Mouse (Mus musculus) liver (tissue): ENCODE measurements at regions not wholly inside any gene's neighbourhood (a gene's known extent, or its start where the extent isn't known, plus 50 kb on each side); places are given as distances from the start of the nearest gene placed in this dataset.

Experiments
- DNase-seq: peaks from one replicate; pipeline ENCODE4 v3.0.0-alpha.2; 2020; ENCODE audit warnings: mixed read lengths

DNA sequence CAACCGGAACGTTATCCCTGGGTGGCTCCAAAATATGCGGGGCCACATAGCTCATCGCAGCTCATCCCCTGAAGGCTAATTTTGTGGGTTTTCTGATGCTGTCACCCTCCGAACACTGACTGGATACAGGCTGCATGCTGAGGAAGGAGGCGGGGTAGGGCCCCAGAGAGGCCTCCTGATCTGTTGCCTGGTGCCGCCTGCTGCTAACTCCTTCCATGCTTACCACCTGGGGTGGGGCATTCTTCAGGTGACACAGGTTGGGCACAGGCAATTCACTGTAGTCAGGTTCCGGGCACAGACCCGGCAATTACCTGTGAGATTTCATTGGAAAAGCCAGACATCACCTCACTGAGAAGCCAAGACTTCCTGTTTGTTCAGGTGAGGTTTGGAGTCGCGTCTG is 213.4 kb upstream of the Kazn start:
- DNase-seq: no peak

GRCm38 (mm10) chr4:142450884-142451283 is 211.7 kb upstream of the Kazn start:
- no peak for DNase-seq

GRCm38 (mm10) chr4:142449713-142450112 is 210.5 kb upstream of the Kazn start:
- no peak for DNase-seq

- no peak for DNase-seq
Observed at GRCm38 (mm10) chr4:142449198-142449702, 210.0 kb upstream of the Kazn start.

DNA sequence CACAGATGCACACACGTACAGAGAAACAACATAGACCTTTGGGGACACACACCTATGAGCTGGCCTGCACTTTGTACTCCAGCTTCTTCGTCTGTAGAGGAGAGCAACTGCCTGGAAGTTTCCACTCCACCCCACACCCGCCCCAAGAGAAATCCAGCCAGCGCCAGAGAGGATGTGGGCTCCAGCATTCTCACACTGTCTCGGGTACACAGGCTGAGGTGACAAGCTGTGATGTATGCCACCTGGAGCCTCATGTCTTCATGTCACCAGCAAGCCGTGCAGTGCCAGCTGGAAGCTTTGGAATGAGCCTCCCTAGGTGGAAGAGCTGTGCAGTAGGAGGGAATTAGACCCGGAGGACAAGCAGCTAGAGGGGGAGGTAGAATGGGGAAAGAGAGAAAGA is 208.3 kb upstream of the Kazn start:
- DNase-seq: no peak

DNA sequence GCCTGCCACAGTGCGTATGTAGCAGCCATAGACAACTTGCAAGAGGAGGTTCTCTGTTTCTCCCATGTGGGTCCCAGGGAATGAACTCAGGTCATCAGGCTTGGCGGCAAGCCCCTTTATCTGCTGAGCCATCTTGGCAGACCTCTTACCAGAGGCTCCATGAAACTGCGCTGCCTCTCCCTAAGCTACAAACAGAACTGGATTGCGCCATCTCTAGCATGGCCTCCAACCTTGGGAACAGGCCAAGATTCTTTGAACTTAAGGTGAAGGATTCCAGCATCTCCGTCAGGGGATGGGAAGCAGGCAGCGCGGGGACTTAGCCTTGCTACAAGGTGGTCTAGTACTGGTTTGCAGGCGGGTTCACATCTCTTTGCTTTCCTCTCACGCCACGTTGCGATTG is 201.8 kb upstream of the Kazn start:
- DNase-seq: no peak

GRCm38 (mm10) chr4:142439450-142440183 is 200.4 kb upstream of the Kazn start:
- no peak for DNase-seq

DNA sequence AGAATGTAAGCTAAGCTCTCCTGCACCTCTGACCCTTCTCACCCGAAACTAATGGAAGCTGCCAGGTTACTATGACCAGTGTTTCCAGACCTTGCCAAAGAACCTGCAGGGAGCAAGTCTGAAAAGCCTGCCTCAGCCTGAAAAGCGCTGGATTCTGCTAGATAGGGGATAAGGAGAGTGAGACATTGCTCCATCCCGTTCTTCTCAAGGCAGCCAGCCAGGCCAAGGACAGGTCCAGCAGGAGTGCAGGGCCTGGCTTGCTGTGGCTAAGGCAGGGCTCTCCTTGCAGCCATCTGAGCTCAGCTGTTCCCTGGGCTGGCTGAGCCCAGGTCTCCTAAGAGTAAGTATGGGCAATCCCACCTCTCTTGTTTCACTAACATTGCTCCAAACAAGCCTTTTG is 185.4 kb upstream of the Kazn start:
- DNase-seq: no peak

DNA sequence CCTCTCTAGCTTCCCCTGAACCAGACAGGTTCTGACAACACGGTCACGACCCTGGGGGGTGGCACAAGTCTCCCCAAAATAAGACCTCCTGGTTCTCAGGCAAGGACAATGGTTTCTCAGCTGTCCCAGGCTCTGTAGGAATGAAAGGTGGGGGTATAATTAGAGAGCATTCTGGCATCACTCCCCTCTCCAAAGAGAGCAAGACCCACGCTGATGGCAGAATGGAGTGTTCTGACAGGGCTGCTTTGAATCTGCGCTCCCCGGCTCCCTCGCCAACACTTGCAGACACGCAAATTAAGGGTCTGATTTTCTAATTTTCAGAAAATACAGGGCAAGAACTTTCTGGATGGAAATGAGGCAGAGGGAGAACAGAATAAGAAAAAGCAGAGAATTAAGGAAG is 181.2 kb upstream of the Kazn start:
- DNase-seq: no peak

DNA sequence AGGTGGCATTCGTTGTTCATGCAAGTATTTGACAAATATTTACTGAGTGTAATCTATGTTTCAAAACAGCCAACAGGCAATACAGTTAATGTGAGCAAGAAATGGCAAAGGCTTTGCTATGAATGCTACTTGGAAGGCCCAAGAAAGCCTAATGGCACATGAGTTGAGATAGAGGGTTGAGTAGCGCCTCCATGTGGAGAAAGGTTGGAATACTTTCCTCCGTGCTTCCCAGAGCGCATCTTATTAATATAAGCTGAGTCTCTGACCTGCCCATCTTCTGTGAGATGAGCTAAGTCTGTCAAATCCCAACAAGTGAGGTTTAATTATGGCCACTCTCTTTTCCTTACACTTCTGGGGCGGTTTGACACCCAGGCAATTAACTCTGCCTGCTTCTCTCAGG is 175.7 kb upstream of the Kazn start:
- no peak for DNase-seq

DNA sequence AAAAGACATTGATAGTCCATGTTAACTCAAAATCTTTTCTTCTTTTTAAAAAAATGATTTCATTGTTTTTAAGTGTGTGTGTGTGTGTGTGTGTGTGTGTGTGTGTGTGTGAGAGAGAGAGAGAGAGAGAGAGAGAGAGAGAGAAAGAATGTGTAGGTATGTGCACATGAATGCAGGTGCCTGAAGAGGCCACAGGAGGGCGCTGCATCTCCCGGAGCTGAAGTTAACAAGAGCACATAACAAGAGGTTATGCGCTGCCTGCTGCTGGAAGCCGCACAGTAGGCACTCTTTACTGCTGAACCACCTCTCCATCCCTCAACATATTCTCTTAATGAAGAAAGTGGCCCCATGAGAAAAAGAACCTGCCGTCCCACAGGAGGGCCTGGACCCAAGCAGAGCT is 172.6 kb upstream of the Kazn start:
- DNase-seq: no peak

DNA sequence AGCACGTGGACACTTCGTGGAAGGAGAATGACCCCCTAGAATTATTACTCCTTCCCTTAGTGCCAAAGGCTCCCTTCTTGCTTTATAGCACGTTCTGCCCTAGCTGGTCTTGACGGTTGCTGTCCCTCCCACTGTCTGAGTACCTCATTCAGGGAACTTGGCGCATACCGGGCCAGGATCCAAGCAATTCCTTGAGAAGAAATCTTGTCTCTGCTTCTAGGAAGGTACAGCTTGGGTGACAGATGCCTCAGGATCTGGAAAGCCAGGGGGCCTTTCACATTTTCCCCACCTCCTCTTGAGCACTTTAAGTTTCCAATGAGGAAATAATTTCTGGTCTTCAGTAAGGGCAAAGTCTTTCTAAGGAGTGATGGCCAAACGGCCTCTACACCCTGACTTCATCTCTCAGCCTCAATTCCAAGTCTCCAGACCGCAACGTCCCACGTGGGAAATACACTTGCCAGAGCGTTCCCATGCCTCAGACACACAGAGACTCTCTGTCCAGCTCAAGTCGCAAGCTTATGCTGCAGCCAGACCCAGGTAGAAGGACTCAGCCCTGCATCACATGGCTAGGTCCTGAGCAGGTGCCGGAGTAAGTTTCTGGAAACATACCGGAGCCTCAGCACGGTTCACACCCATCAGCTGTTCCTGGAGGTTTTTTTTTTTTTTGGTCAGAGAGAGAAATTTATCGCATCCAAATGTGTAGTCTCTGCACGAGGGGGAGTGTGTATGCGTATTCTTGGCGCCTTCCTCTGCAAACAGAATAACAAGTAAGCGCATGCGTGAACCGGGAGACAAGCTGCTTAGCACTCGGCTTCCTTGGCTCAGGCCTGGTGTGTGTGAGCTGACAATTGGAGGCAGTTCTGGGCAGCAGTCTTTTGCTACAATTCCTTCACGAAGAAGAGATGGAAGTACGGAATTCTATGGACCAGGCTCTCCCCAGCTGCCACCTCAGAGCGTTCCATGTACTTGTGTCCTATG is 171.7 kb upstream of the Kazn start:
- DNase-seq: no peak

- DNase-seq: no peak
Observed at GRCm38 (mm10) chr4:142397858-142398257, 158.7 kb upstream of the Kazn start.

GRCm38 (mm10) chr4:142392924-142393323 is 153.7 kb upstream of the Kazn start:
- peak; percentile 16 for DNase-seq

DNA sequence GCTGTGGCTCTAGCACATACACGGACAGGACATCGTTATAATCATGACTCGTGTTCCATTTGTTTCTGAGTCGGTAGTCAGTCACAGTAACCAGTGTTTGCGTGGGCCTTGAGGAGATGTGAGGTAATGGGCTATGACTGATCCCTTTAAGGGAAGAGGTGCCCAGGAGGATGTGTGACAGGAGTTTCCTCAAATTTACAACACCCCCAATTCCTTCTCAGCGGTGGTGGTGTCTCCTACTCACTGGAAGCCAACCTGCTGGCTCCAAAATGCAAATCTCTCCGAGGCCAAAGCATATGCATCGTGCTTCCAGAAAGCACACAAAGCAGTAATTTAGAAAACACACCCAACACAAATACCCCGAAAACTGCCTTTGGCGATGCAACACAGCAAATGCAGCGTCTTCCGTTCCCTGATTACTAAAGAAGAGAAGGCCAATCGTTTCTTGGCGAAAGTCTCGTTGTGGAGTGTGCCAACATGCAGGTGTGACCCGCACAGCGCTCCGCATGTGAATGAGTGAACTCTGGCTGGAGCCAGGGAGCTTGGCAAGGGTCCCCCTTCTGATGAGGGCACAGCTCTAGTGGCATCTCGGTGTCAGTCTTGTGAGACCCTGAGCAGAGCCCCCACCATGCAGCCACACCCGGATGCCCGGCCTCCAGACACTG is 151.5 kb upstream of the Kazn start:
- no peak for DNase-seq

DNA sequence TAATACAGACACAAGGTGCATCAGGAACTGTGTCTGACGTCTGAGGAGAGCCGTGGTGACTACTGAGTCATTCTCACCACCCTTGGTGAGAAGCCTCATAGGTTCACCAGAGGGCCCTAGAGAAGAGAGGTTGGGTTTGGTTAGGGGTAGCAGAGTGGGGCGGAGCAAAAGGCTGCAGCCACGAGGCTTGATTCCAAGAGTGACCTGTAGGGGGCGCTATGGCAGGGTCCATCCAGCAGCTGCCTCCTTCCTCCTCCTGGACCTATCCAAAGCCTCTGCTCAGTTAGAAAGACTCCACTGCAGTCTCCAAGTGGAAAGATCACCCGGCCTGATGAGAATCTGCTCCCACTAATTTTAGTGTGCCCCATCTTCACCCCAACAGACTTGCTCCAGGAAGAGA is 149.3 kb upstream of the Kazn start:
- DNase-seq: no peak

GRCm38 (mm10) chr4:142381168-142381567 is 142.0 kb upstream of the Kazn start:
- no peak for DNase-seq

GRCm38 (mm10) chr4:142378452-142378851 is 139.3 kb upstream of the Kazn start:
- DNase-seq: no peak

- DNase-seq: no peak
Observed at GRCm38 (mm10) chr4:142367774-142368173, 128.6 kb upstream of the Kazn start.

DNA sequence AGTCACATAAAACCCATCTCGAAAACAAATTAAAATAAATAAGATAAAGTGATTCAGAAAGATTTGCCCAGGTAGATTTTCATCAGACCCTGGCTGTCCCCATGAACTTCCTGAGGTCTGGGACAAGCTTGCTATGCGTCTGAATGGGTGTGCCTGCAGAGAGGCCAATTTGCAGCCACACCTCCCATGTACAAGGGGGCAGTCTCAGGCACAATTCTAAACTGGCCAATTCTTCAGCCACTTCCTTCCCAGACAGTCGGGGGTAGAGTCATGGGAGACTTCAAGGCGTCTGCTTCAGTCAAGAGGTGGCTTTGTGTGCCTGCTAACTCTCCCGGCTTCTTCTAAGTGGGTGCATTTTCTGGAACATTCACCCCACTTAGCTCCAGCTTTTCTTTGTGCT is 122.9 kb upstream of the Kazn start:
- DNase-seq: no peak

GRCm38 (mm10) chr4:142358866-142359265 is 119.7 kb upstream of the Kazn start:
- DNase-seq: no peak

DNA sequence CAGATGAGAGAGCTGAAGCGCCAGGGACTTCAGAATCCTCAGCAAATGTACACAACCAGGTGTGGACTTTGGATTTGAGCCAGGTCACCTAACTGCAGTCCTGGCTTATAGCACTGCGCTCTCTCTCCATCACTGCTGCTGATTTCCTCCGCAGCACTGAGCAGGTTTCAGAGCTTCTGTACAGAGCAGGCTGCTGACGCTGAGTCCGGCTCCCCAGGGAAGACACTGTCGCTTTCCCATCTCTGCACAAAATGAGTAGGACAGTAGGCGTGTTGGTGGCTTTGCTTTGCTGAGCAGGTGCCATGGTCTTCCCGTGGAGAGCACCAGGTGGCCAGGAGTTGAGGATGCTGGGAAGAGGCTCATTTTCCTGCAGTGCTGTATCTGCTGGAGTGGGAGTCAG is 116.2 kb upstream of the Kazn start:
- DNase-seq: no peak

GRCm38 (mm10) chr4:142353526-142353925 is 114.3 kb upstream of the Kazn start:
- DNase-seq: no peak
